Mouse (Mus musculus): ENCODE measurements around the gene Cacna1d. TPM values are rescaled to one million over a fixed set of nuclear protein-coding genes. Genes with fewer than 3 reads are reported as not detected.

Cacna1d gene
- polyA plus RNA-seq, 1 experiment from 2014 or later = 4.5 TPM

DNA sequence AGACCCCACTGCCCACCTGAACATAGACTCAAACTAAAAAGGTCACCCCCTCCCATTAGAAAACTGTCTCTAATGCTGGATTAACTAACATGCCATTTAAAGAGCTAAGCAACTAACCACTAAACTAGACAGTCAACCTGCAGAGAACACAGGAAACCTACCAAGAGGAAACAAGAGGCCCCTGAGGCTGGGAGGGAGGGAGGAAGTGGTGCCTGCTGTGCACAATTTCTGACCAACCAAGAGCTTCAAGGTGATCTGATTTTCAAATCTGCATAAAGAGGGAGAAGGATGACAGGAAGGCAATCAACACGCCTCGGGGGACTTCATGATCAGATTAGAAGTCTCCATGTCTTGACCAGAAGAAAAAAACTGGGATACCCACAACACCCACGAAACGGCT lies 241.7 kb downstream of the Cacna1d start:
- 79% methylated on average over 4 of the region's 4 CpGs for WGBS
- Histone ChIP-seq H3K4me2 (replicated peaks) (no peak overlapping the region), H3K9me3 (replicated peaks) (no peaks in the 10 kb centered on the region), H3K36me3 (no peaks in the 10 kb centered on the region), H3K4me1 (0 out of 2 replicates have a peak, but pooled peaks cover 6% of the 10 kb centered on the region), H3K9ac (no peak overlapping the region), H3K4me3 (no peak overlapping the region), H3K27ac (no peak overlapping the region), H3K27me3 (no peaks in the 10 kb centered on the region)
- no peak for ATAC-seq (ENCODE audit: low FRiP score)

DNA sequence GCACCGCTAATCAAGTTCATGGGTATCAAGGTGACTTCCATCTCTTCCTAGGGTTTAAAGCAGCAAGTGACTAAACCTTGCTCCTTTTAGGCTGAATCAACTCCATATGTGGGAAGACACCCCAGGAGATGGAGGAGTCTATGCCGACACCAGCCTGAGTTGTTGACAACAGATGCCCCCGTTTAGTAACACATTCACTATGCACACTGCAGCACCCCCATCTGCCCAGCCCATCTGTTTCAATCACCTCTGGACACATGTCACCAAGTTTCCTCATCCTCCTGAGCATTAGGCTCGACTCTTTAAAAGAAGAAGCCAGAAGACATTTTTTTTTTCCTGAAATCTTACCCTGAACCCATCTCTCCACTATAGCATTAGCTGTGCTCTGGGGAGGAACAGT lies 242.4 kb downstream of the Cacna1d start:
- 0 out of 2 replicates have a peak, but pooled peaks cover 6% of the 10 kb centered on the region for H3K4me1 ChIP-seq
- H3K4me3 ChIP-seq = no peak overlapping the region
- H3K9me3 ChIP-seq (replicated peaks) = no peaks in the 10 kb centered on the region
- no peak overlapping the region for H3K4me2 ChIP-seq (replicated peaks)
- no peak overlapping the region for H3K9ac ChIP-seq
- ATAC-seq (ENCODE audit: low FRiP score) = no peak
- H3K27me3 ChIP-seq = no peaks in the 10 kb centered on the region
- H3K36me3 ChIP-seq = no peaks in the 10 kb centered on the region
- no peak overlapping the region for H3K27ac ChIP-seq
- WGBS = 74% methylated on average over 4 of the region's 4 CpGs

DNA sequence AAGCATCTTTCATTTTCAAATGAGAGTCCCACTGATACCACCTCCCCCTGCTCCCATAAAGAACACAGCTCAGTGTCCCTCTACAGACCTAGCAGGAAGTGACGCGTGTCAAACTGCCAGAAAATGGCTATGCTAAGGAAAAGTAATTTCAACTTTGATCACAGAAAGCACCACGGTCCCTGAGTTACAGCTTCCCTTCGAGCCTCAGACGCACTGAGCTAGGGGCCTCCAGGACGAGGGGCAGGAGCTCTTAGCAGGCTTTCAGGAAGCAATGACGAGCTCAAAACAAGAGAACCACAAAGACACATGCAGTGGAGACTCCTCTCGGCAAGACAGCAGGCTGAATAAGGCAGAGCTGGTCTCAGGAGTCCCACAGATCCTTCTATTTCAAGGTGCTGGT lies 243.1 kb downstream of the Cacna1d start:
- no peak for ATAC-seq (ENCODE audit: low FRiP score)
- H3K36me3 ChIP-seq = no peaks in the 10 kb centered on the region

DNA sequence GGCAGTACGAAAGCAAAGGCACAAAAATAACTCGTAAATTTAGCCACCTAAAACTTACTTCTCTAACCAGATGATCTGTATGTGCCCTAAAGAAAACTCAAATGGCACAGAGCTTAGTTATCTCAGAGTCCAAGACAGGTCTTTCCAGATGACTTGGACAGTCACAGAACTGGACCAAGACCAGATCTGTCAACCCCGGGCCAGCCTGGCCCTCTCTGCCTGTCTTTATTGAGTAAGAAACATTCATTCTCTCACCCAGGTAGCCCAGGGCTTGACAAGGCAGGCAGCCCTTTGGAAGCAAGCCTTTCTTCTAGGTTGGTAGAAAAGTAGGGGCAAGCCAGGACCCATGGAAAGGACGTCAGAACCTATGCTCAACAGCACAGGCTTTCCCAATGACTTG lies 243.6 kb downstream of the Cacna1d start:
- Histone ChIP-seq H3K27me3 (no peaks in the 10 kb centered on the region), H3K36me3 (no peaks in the 10 kb centered on the region), H3K4me1 (0 out of 2 replicates have a peak, but pooled peaks cover 6% of the 10 kb centered on the region), H3K4me3 (no peak overlapping the region), H3K9ac (no peak overlapping the region), H3K27ac (no peak overlapping the region), H3K4me2 (replicated peaks) (no peak overlapping the region), H3K9me3 (replicated peaks) (no peaks in the 10 kb centered on the region)
- ATAC-seq (ENCODE audit: low FRiP score) = no peak
- WGBS = 84% methylated on average over 4 of the region's 4 CpGs

More for the DNA sequence above, 243.1 kb downstream of the Cacna1d start:
- no peaks in the 10 kb centered on the region for H3K27me3 ChIP-seq
- no peak overlapping the region for H3K9ac ChIP-seq
- WGBS = 73% methylated on average over 8 of the region's 8 CpGs
- H3K4me1 ChIP-seq = 0 out of 2 replicates have a peak, but pooled peaks cover 6% of the 10 kb centered on the region
- H3K27ac ChIP-seq = no peak overlapping the region
- H3K4me3 ChIP-seq = no peak overlapping the region
- H3K9me3 ChIP-seq (replicated peaks) = no peaks in the 10 kb centered on the region
- H3K4me2 ChIP-seq (replicated peaks) = no peak overlapping the region

DNA sequence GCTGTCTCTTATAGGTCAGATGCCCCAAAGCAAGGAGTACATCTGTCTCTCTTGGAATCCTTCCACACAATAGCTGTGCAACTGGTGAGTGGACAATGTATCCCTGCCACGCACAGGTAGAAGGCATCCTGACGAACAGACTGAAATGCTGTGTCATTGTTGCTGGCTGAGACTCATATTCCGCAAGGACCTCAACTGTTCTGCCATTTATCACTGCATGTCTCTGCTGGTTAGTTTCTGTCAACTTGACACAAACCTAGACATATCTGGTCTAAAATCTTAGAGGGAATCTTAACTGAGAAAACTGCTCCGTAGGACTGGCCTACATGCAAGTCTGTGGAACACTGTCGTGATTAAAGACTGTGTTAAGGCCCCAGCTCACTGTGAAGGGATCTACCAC lies 246.5 kb downstream of the Cacna1d start:
- H3K27ac ChIP-seq = no peak overlapping the region
- no peaks in the 10 kb centered on the region for H3K27me3 ChIP-seq
- whole genome bisulfite sequencing = 85% methylated on average over 5 of the region's 5 CpGs
- no peaks in the 10 kb centered on the region for H3K36me3 ChIP-seq
- H3K4me3 ChIP-seq = no peak overlapping the region
- no peak overlapping the region for H3K9ac ChIP-seq
- H3K4me2 ChIP-seq (replicated peaks) = no peak overlapping the region
- H3K4me1 ChIP-seq = 0 out of 2 replicates have a peak, but pooled peaks cover 2% of the 10 kb centered on the region
- no peak for ATAC-seq (ENCODE audit: low FRiP score)
- no peaks in the 10 kb centered on the region for H3K9me3 ChIP-seq (replicated peaks)

DNA sequence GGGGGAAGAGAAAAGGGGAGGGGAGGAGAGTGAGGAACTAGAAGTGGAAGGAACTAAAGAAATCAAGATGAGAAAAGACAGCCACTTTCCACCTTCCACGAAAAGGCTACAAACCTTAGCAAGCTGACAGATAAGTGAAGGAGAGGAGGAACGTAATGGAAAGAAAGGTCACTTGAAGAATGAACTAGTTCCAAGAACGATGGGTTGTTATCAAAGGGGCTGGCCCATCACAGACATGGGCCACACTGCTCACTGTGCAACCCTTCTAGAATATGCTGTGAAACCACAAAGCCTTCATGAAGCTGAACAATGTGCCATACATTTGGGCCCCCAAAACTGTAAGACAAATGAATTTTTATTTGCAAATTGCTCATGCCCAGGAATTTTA lies 248.4 kb downstream of the Cacna1d start:
- H3K4me1 ChIP-seq = no peaks in the 10 kb centered on the region
- WGBS = 92% methylated on average over 3 of the region's 3 CpGs
- no peaks in the 10 kb centered on the region for H3K9me3 ChIP-seq (replicated peaks)
- no peak overlapping the region for H3K4me3 ChIP-seq
- ATAC-seq (ENCODE audit: low FRiP score) = no peak
- no peaks in the 10 kb centered on the region for H3K27me3 ChIP-seq
- H3K36me3 ChIP-seq = no peaks in the 10 kb centered on the region
- no peak overlapping the region for H3K27ac ChIP-seq
- no peak overlapping the region for H3K9ac ChIP-seq
- H3K4me2 ChIP-seq (replicated peaks) = no peak overlapping the region

DNA sequence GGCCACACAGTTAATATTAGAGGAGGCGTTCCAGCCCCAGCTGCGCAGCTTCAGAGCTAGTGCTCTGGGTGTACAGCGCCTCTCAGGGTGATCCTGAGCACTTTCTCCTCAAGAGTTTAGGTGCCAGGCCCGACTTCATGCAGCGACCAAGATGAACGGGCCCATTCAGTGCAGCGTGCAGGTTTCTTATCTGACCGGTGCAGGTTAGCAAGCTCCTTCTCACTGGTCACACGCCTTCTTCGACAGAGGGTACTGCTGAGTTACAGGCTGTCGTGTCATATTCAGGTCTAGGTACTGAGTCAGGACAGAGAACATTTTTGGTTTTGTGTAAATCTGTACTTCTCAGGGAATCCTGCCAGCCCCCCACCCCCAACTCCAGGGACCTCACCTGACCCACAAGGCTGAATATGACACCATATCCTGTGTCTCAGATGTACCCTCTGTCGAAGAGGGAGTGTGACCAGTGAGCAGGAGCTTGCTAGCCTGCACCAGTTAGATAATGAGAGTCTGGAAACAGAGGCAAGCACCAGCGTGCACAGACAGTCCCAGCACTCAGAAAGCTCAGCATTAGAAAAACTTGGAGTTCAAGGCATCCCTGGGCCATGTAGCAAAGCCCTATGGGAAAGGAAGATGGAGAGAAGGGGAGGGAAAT lies 249.0 kb downstream of the Cacna1d start:
- no peak overlapping the region for H3K27ac ChIP-seq
- H3K4me2 ChIP-seq (replicated peaks) = no peak overlapping the region
- no peak overlapping the region for H3K4me3 ChIP-seq
- H3K27me3 ChIP-seq = no peaks in the 10 kb centered on the region
- no peaks in the 10 kb centered on the region for H3K4me1 ChIP-seq
- ATAC-seq (ENCODE audit: low FRiP score) = no peak
- no peaks in the 10 kb centered on the region for H3K9me3 ChIP-seq (replicated peaks)
- H3K9ac ChIP-seq = no peak overlapping the region
- H3K36me3 ChIP-seq = no peaks in the 10 kb centered on the region
- WGBS = 87% methylated on average over 13 of the region's 13 CpGs

DNA sequence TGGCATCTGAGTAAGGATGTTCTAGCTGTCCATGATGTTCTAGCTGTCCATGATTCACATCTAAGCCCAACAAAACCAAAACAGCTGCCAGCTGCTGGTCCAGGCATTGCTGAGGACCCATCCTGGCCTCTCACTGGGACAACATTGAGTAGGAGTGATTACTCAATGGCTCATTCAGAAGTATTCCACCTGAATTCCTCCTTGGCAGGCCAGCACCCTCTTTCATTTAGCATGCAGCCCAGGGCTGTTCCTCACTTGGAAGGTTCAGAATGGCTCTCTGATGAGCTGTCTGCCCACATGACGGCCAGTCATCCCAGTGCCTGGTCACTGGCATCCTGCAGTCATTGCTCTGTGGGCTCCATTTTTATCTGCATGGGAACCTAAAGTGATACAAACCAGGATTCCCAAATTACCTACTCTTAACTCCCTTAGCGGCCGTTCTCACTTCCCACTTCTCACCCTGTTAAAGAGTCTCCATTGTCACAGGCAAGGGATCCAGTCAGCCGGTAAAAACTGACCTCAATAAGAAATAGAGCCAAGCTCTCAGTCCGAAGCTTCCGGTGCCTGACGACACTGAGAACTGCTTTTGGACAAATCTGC lies 250.2 kb downstream of the Cacna1d start:
- H3K4me3 ChIP-seq = no peak overlapping the region
- WGBS = 84% methylated on average over 7 of the region's 7 CpGs
- no peak overlapping the region for H3K27ac ChIP-seq
- no peaks in the 10 kb centered on the region for H3K27me3 ChIP-seq
- H3K36me3 ChIP-seq = no peaks in the 10 kb centered on the region
- H3K4me1 ChIP-seq = no peaks in the 10 kb centered on the region
- H3K9me3 ChIP-seq (replicated peaks) = no peaks in the 10 kb centered on the region
- H3K4me2 ChIP-seq (replicated peaks) = no peak overlapping the region
- no peak overlapping the region for H3K9ac ChIP-seq
- no peak for ATAC-seq (ENCODE audit: low FRiP score)

DNA sequence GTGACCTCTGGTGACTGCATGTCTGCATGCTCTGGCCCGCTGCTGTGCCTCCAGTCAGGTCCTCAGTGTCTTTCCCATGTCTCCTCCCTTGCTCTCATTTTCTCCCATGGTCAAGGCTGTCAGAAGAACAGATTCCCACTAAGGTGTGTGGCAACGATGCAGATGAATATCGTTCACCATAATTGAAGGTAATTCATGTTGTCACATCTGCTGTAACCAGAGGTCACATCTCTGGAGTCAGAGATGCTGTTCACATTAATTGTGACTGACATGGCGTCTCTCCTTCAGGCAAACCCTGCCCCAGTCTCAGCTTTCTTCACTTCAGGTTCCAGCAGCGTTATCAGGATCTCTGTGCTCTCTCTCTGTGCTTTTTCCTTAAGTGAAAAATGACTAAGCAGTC lies 252.4 kb downstream of the Cacna1d start:
- no peak for ATAC-seq (ENCODE audit: low FRiP score)
- Histone ChIP-seq H3K27ac (no peak overlapping the region), H3K27me3 (no peaks in the 10 kb centered on the region), H3K4me1 (no peaks in the 10 kb centered on the region), H3K4me3 (no peak overlapping the region), H3K9ac (no peak overlapping the region), H3K36me3 (no peaks in the 10 kb centered on the region), H3K9me3 (replicated peaks) (no peaks in the 10 kb centered on the region), H3K4me2 (replicated peaks) (no peak overlapping the region)
- 82% methylated on average over 5 of the region's 5 CpGs for WGBS

DNA sequence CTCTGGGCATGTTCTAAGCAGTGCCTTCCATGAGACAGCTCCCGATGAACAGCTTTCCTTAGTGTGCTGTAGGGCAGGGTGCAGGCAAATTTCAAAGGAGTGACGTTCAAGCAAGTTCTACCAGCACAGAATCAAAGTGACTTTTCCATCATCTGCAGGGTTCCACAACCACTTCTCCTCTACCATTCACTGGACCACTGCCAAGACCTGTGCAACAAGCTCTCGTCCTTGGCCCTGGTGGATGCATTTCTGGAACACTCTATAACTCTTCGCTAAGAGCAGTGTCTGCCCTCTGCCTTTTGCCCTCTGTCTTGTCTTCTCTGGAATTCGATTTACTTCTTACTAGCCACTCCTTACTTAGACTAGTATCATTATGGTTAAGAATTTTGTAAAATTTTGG lies 266.1 kb downstream of the Cacna1d start:
- ATAC-seq (ENCODE audit: low FRiP score) = no peak
- Histone ChIP-seq H3K9me3 (replicated peaks) (no peaks in the 10 kb centered on the region), H3K9ac (no peak overlapping the region), H3K4me3 (no peak overlapping the region), H3K4me1 (no peaks in the 10 kb centered on the region), H3K4me2 (replicated peaks) (no peak overlapping the region), H3K36me3 (no peaks in the 10 kb centered on the region), H3K27ac (no peak overlapping the region), H3K27me3 (no peaks in the 10 kb centered on the region; the same call in 1 of the 2 replicates)
- WGBS = 85% methylated on average over 5 of the region's 5 CpGs

DNA sequence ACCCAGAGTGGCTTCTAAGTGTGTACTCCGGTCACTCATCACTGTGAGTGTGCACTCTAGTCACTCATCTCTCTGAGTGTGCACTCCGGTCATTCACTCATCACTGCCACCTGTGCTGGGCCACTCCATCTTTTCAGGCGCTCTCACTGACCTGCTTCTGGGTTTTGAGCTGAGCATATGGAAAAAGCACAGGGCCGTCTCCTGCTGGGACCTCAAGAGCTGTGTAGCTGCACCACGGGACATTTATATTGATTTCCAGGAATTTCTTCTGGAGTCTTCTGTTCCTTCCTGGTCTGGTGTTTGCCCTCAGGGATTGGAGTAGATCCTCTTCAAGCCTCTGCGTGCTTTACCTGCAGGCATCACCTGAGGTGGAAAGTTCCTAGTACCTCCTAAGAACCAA lies 269.2 kb downstream of the Cacna1d start:
- H3K4me1 ChIP-seq = no peaks in the 10 kb centered on the region
- ATAC-seq (ENCODE audit: low FRiP score) = no peak
- H3K9ac ChIP-seq = no peak overlapping the region
- H3K9me3 ChIP-seq (replicated peaks) = no peaks in the 10 kb centered on the region
- no peak overlapping the region for H3K27ac ChIP-seq
- H3K4me3 ChIP-seq = no peak overlapping the region
- H3K27me3 ChIP-seq = no peaks in the 10 kb centered on the region; the same call in 1 of the 2 replicates
- H3K4me2 ChIP-seq (replicated peaks) = no peak overlapping the region
- 87% methylated on average over 6 of the region's 6 CpGs for WGBS
- no peaks in the 10 kb centered on the region for H3K36me3 ChIP-seq

DNA sequence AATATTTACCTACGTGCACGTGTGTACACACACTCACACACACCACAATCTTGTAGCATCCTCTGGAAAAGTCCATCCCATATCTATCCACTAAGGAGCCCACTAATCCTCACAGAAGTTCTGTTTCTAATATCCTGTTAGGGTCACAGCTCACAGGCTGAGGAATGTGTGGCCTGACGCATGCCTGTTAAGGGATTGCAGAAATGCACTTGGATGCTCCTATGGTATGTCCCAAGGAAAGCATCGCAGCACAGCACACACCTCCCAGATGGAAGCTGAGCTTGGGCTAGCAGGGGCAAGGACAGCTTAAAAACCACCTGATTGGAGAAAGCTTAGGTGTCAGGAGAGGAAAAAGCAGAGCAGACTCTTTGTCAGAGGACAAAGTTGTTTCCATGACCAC lies 271.4 kb downstream of the Cacna1d start:
- H3K4me2 ChIP-seq (replicated peaks) = no peak overlapping the region
- ATAC-seq (ENCODE audit: low FRiP score) = no peak
- H3K4me1 ChIP-seq = no peaks in the 10 kb centered on the region
- no peaks in the 10 kb centered on the region for H3K36me3 ChIP-seq
- no peak overlapping the region for H3K27ac ChIP-seq
- 76% methylated on average over 4 of the region's 4 CpGs for WGBS
- no peaks in the 10 kb centered on the region; the same call in 1 of the 2 replicates for H3K27me3 ChIP-seq
- no peak overlapping the region for H3K9ac ChIP-seq
- H3K9me3 ChIP-seq (replicated peaks) = no peaks in the 10 kb centered on the region
- H3K4me3 ChIP-seq = no peak overlapping the region

DNA sequence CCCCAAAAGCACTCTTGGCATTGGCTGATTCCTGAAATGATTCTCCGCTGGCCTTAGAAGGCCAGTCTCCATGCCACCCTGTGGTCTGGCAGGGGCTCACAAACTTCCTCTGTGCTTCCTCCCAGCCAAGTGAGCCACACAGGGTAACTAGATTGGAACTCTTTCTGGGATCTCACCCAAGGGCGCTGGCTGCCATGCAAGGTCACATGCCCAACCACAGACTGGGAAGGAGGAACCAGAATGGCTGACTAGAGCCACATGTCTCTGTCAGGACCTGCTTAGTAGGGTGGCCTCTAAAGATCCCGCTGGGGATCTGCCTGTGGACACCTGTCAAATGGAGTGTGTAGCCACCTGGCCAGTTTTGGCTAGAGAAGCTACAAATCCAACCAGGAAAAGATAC lies 273.1 kb downstream of the Cacna1d start:
- WGBS = 90% methylated on average over 3 of the region's 3 CpGs
- Histone ChIP-seq H3K27me3 (no peaks in the 10 kb centered on the region; the same call in 1 of the 2 replicates), H3K4me1 (no peaks in the 10 kb centered on the region), H3K36me3 (no peaks in the 10 kb centered on the region), H3K4me3 (no peak overlapping the region), H3K4me2 (replicated peaks) (no peak overlapping the region), H3K27ac (no peak overlapping the region), H3K9me3 (replicated peaks) (no peaks in the 10 kb centered on the region), H3K9ac (no peak overlapping the region)
- no peak for ATAC-seq (ENCODE audit: low FRiP score)

Data from hindbrain, embryonic 12.5 days (tissue).